Mouse (Mus musculus) lung, postnatal 0 days (tissue): ENCODE measurements around the gene Psip1.

ENCODE experiments used
- CTCF ChIP-seq: IDR thresholded peaks from 2 replicates; pipeline ENCODE4 v1.5.1; 2016; ENCODE audit warnings: antibody characterized with exemption, mild to moderate bottlenecking
- EP300 ChIP-seq: IDR thresholded peaks from 2 replicates; pipeline ENCODE4 v1.6.1; 2016; ENCODE audit warnings: antibody characterized with exemption, mild to moderate bottlenecking, control low read depth

DNA sequence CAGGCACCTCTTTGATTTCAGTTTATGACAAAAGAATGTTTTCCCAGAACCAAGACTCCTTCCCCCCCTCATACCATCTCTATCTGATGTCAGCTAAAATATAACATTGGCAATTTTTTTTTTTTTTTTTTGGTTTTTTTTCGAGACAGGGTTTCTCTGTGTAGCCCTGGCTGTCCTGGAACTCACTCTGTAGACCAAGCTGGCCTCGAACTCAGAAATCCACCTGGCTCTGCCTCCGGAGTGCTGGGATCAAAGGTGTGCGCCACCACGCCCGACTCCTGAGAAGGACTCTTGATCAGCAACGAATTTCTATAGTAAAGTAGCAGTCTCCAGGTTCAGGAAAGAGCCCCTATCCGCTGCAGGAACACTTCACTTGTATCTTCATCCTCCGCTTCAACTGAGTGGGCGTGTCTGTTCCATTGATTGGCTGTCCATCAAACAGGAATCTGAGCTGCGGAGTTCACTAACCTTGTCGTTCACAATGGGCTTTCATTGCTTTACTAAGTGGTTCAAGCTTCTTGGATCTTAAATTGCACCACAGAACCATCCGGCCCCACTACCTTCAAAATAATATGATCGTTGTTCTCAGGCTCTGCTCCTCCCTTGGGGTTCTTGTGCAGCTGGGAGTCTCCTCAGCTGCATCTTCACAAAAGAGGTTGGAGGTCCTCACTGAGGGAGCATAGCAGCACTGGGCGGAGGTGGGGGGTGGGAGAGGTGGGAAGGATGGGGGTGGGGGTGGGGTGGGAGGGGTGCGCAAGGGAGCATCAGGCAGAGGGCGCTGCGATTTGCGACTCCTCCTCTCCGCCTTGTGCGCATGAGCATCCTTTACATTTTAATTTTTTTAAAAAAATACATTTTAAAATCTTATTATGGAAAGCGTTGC lies 14.1 kb upstream of the Psip1 start:
- TF ChIP-seq EP300 (no peak), CTCF (no peak)
